Mouse (Mus musculus) ES-Bruce4 (cell line): ENCODE data around the gene Mmp3.

ENCODE experiments used
- CTCF ChIP-seq: IDR thresholded peaks from one replicate; pipeline ENCODE4 v1.8.1; 2011; ENCODE audit warnings: low read depth, low read length
- POLR2A ChIP-seq: IDR thresholded peaks from one replicate; pipeline ENCODE4 v1.8.1; 2011; ENCODE audit warnings: low read length; ENCODE audit not compliant: insufficient read depth

GRCm38 (mm10) chr9:7502051-7502450, 56.4 kb downstream of the Mmp3 start, which contains the start of gene Mmp10:
- TF ChIP-seq POLR2A: no peak
- TF ChIP-seq CTCF: no peak
